Mouse (Mus musculus) cerebellum, postnatal 36 days (tissue): ENCODE measurements around the gene Tcaf3.

Experiments used
- DNase-seq, 2 experiments: peaks; one replicate each; pipeline ENCODE4 v3.0.0; 2021 to 2022; ENCODE audit warnings: mixed read lengths in 2 of 2

Gene Tcaf3

DNA sequence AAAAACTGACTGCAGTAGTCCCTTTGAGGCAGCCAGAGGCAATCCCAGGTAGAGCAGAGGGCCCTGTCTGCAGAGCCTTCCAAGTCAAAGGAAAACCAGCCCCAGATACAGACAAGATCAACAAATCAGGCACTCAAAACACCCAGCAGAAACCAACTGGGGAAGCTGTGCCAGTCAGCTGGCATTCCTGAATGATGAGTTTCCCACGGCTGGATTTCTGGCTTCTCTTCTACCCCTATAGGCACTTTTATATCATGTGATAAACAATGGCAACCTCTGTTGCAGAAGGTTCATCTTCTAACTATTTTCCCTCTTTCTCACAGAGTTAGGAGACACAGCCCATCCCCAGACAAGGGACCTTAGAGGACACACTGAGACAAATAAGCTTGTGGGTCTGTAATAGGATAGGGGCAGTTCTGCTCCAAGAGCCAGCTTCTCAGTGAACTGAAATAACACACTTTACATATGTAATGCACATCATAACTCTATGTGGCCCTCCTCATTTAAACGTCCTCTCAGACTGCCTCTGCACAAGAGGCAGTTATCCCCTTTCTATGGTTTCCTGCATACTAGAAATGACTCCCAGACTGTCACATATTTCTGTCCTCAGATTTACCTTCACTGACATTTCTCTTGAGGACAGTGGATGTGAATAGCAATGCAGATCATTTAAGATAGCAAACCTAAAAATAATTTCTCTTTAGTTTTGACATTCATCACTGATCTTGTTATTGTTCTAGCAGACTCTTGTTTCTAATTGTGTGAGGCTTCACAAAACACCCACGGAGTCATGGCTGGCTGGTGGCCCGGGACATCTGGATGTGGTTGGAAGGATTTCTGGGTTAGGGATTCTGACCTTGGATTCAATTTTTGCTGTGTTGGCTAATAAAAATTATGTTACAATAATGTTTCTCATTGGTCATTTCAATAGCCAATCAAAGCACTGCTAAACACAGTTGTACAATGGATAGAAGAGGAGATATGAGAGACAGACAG, 55.2 kb downstream of the Tcaf3 start:
- no peak for DNase-seq

DNA sequence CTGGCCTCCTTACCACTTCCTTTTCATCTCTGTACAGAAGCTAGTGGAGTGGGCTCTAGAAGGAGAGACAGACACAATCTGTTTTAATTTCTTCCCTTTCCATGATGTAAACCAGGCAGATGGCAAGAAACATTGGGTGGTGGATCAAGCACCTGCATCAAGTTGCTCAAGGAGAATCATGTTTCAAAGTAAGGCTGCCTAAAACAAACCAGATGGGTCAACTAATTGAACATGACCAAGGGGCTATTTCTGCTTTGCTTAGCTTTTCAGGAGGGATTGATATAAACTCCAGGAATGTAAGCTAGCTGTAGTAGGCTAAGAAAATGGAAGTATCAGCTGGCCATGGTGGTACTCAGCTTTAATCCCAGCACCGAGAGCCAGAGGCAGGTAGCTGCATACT, 56.8 kb downstream of the Tcaf3 start:
- DNase-seq, result no peak

DNA sequence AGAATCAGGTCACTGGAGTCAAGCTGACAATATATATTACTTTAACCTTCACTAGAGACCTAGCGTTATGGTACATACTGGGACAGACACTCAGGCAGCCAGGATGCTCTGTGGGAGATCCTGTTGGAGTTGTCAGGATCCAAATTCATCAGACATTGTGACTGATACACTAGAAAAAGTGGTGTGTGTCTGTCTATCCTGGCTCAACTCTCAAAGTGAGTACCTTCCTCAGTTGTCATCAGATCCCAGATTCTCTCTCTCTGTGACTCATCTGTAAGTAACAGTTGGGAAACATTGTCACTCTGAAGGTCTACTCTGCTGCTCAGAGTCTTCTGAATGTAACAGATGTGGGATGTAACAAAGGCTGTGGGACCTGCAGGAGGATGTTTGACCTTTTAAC, 57.8 kb downstream of the Tcaf3 start:
- no peak for DNase-seq
